Mouse (Mus musculus) kidney, embryonic 16.5 days (tissue): Measurements from ENCODE around the gene Gpr37l1. TPM values are rescaled to one million over a fixed set of nuclear protein-coding genes. Genes with fewer than 3 reads are reported as not detected.
"Not testable (repeated sequence)": the region's sequence is repeated elsewhere in the genome, so short reads cannot be mapped to it uniquely, and the experiment has no call there.

ENCODE experiments used
- ATAC-seq: fragments of 200-750 bp; cut with Nextera tagmentation; 2 replicates; pipeline ENCODE4 v1.8.0; 2017; ENCODE audit warnings: moderate TSS enrichment; ENCODE audit not compliant: low FRiP score, low TSS enrichment
- H3K27ac ChIP-seq: fragments of 300-500 bp; sonication (generic); 2 replicates; pipeline ENCODE4 v1.5.1; 2014; ENCODE audit warnings: low read length
- H3K27me3 ChIP-seq: fragments of 300-500 bp; sonication (generic); 2 replicates; pipeline ENCODE4 v1.6.1; 2014; ENCODE audit warnings: low read length, control low read depth, mixed read lengths; ENCODE audit not compliant: insufficient read depth
- H3K36me3 ChIP-seq: fragments of 300-500 bp; sonication (generic); 2 replicates; pipeline ENCODE4 v1.6.1; 2014; ENCODE audit warnings: low read length, control low read depth, mixed read lengths; ENCODE audit not compliant: insufficient read depth
- H3K4me1 ChIP-seq: fragments of 300-500 bp; sonication (generic); 2 replicates; pipeline ENCODE4 v1.6.1; 2014; ENCODE audit warnings: low read length, control low read depth, mixed read lengths; ENCODE audit not compliant: insufficient read depth
- H3K4me2 ChIP-seq: fragments of 300-500 bp; sonication (generic); replicated peaks from 2 replicates; pipeline ENCODE4 v1.6.1; 2014; ENCODE audit warnings: low read depth, low read length
- H3K4me3 ChIP-seq: fragments of 300-500 bp; sonication (generic); 2 replicates; pipeline ENCODE4 v1.5.1; 2014; ENCODE audit warnings: mild to moderate bottlenecking, low read length
- H3K9ac ChIP-seq: fragments of 300-500 bp; sonication (generic); replicated peaks from 2 replicates; pipeline ENCODE4 v1.6.1; 2014; ENCODE audit warnings: low read length
- H3K9me3 ChIP-seq: fragments of 300-500 bp; sonication (generic); 2 replicates; pipeline ENCODE4 v1.6.1; 2016; ENCODE audit warnings: low read length, control low read depth
- WGBS: fragments of 180-500 bp; shearing (Covaris S2); extraction: QIAGEN DNeasy Blood & Tissue Kit; methylation state at CpG from one replicate; pipeline ENCODE4 v1.1.7; 2014; 5-methylcytosine and 5-hydroxymethylcytosine counted together
- polyA plus RNA-seq: library from polyadenylated mRNA; unstranded; fragments of >200 nt; fragmentation: Nextera tagmentation; extraction: Ambion mirVana; gene quantifications from 2 replicates; pipeline ENCODE4 v1.2.1, GENCODE M21; 2015

The Gpr37l1 gene
- polyA plus RNA-seq, 1 experiment from 2014 or later: not detected

- Histone ChIP-seq H3K9ac (no peak overlapping the region), H3K9me3 (no peaks in the 10 kb centered on the region), H3K4me3 (no peak overlapping the region), H3K27me3 (0 out of 2 replicates have a peak, but pooled peaks cover 3% of the 10 kb centered on the region), H3K4me2 (no peak overlapping the region), H3K4me1 (peaks cover 40% of the 10 kb centered on the region), H3K27ac (no peak overlapping the region; the same call in 1 of the 2 replicates), H3K36me3 (no peaks in the 10 kb centered on the region)
- WGBS: 65% methylated on average over 9 of the region's 9 CpGs
- no peak for ATAC-seq
These were observed 37.8 kb downstream of the Gpr37l1 start for GRCm38 (mm10) chr1:135129543-135130183.

DNA sequence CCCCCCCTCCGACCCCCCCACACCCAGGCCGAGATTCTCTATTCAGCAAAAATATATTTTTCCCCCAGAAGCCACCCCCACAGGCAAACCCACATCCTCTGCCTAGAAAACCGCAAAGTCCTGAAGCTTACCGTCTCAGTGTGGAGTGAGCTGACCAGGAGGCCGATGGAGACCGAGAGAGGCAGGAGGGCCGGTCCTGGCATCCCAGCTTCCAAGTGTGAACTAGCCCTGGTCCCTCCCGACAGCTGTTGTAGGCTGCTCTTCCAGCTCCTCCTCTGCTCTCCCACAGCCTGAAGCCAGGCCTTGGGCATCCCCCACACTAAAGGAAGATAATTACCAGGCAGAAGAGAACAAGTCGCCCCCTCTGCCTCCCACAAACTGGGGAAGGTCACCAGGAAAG is 38.5 kb downstream of the Gpr37l1 start:
- Histone ChIP-seq H3K4me3 (no peak overlapping the region), H3K4me1 (peaks cover 40% of the 10 kb centered on the region), H3K9me3 (no peaks in the 10 kb centered on the region), H3K4me2 (no peak overlapping the region), H3K27me3 (0 out of 2 replicates have a peak, but pooled peaks cover 3% of the 10 kb centered on the region), H3K27ac (no peak overlapping the region; the same call in 1 of the 2 replicates), H3K9ac (no peak overlapping the region), H3K36me3 (no peaks in the 10 kb centered on the region)
- 32% methylated on average over 9 of the region's 9 CpGs for WGBS
- ATAC-seq: no peak

DNA sequence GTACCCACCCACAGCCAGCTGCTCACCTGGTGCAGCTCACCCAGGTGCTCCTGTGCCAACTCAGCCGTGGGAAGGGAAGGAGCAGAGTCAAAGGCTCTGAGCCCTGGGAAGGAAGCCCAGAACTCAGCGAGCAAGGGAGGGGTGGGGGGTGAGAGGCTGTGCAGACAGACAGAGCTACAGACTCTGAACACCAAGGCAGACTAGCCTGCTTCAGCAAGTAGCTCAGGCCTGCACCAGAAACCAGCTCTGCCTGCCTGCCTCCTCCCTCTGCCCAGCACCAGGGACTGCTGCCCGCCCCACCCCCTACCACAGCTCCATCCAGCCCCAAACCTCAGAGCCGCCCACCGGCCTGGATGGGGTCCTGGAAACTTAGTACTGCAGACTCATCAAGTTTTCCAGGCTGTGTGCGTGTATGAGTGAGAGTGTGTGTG is 39.5 kb downstream of the Gpr37l1 start:
- ATAC-seq: peak; percentile 9; the same call in 1 of the 2 replicates
- peaks cover 39% of the 10 kb centered on the region for H3K4me1 ChIP-seq
- no peak overlapping the region for H3K4me2 ChIP-seq
- WGBS: 49% methylated on average over 6 of the region's 6 CpGs
- no peak overlapping the region for H3K9ac ChIP-seq
- no peaks in the 10 kb centered on the region for H3K36me3 ChIP-seq
- 0 out of 2 replicates have a peak, but pooled peaks cover 3% of the 10 kb centered on the region for H3K27me3 ChIP-seq
- no peaks in the 10 kb centered on the region for H3K9me3 ChIP-seq
- no peak overlapping the region for H3K4me3 ChIP-seq
- no peak overlapping the region for H3K27ac ChIP-seq

DNA sequence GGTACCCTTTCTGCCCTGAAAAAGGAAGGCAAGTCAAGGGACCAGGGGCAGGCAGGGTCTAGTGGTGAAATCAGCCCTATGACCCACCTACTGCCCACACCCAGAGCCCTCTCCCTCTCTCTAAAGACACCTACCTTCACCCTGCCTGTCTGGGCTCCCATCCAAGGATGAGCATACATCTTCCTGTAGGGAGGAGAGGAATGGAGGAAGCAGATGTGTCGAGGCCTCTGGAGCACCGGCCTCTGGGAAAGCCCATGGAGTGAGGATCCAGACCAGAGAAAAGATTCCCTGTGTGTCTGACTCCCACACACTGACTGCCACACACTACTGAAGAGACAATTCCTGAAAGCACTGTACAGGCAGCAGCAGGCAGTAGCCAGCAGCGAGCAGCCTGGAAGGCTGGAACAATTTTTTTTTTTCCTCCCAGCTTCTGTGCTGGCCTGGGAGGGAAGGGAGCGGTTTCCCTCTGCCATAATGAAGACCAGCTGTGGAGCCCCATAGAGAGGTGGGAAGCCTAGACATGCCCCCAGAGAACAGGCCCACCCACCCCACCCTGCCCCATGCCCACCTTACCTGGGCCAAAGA is 40.9 kb downstream of the Gpr37l1 start:
- no peak overlapping the region for H3K9ac ChIP-seq
- no peaks in the 10 kb centered on the region for H3K9me3 ChIP-seq
- H3K27ac ChIP-seq: no peak overlapping the region
- peaks cover 31% of the 10 kb centered on the region for H3K4me1 ChIP-seq
- H3K4me2 ChIP-seq: no peak overlapping the region
- no peak for ATAC-seq
- 0 out of 2 replicates have a peak, but pooled peaks cover 3% of the 10 kb centered on the region for H3K27me3 ChIP-seq
- 37% methylated on average over 4 of the region's 4 CpGs for WGBS
- H3K36me3 ChIP-seq: no peaks in the 10 kb centered on the region
- H3K4me3 ChIP-seq: no peak overlapping the region

GRCm38 (mm10) chr1:135125990-135126389 is 41.5 kb downstream of the Gpr37l1 start:
- Histone ChIP-seq H3K27ac (no peak overlapping the region), H3K4me2 (no peak overlapping the region), H3K4me1 (peaks cover 25% of the 10 kb centered on the region), H3K9ac (no peak overlapping the region), H3K9me3 (no peaks in the 10 kb centered on the region), H3K36me3 (no peaks in the 10 kb centered on the region), H3K27me3 (0 out of 2 replicates have a peak, but pooled peaks cover 3% of the 10 kb centered on the region), H3K4me3 (no peak overlapping the region)
- ATAC-seq: no peak
- WGBS: 59% methylated on average over 8 of the region's 8 CpGs

DNA sequence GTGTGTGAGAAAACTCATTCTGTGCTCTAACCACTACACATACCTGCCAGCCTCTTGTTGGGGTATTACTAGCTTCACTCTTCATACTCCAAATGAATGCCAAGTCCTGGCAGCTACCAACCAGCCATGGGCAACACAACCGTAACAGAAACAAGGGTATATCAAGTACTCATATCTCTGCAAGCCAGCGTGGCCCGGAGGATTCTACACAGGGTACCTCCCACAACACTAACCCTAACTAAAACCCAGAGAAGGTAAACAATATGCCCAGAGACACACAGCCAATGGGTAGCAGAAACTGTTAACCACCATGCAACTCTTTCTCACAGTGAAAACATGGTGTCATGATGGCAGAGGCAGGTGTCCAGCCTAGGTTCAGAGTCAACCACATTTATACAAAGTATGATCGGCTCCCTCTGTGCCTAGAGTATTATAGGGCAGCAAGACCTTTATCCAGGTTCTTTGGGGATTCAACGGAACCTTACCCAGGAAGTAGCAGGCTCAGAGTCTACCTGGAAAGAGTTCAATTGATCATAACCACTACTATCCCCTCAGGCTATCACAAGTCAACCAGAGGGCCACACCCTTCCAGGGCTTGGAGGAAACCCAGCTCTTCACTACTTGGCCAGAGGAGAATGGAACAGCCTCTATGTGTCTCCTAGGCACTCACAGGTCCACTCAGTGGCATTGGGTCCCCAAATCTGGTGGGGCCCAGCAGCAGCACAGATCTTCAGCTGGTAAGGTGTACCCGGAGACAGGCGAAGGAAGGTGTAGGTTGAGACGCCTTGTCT is 42.7 kb downstream of the Gpr37l1 start:
- H3K4me3 ChIP-seq: no peak overlapping the region
- H3K9ac ChIP-seq: no peak overlapping the region
- H3K9me3 ChIP-seq: no peaks in the 10 kb centered on the region
- H3K36me3 ChIP-seq: no peaks in the 10 kb centered on the region
- H3K4me1 ChIP-seq: peaks cover 25% of the 10 kb centered on the region
- no peak overlapping the region for H3K27ac ChIP-seq
- WGBS: 92% methylated on average over 8 of the region's 8 CpGs
- H3K4me2 ChIP-seq: no peak overlapping the region
- no peak for ATAC-seq
- 0 out of 2 replicates have a peak, but pooled peaks cover 3% of the 10 kb centered on the region for H3K27me3 ChIP-seq

- WGBS: 14% methylated on average over 8 of the region's 8 CpGs
- Histone ChIP-seq H3K36me3 (no peaks in the 10 kb centered on the region), H3K9me3 (no peaks in the 10 kb centered on the region), H3K27me3 (no peaks in the 10 kb centered on the region), H3K27ac (no peak overlapping the region), H3K9ac (no peak overlapping the region), H3K4me1 (peaks cover 3% of the 10 kb centered on the region; the same call in 1 of the 2 replicates), H3K4me3 (no peak overlapping the region), H3K4me2 (no peak overlapping the region)
- no peak for ATAC-seq
These were observed 54.8 kb downstream of the Gpr37l1 start for GRCm38 (mm10) chr1:135112661-135113060.

DNA sequence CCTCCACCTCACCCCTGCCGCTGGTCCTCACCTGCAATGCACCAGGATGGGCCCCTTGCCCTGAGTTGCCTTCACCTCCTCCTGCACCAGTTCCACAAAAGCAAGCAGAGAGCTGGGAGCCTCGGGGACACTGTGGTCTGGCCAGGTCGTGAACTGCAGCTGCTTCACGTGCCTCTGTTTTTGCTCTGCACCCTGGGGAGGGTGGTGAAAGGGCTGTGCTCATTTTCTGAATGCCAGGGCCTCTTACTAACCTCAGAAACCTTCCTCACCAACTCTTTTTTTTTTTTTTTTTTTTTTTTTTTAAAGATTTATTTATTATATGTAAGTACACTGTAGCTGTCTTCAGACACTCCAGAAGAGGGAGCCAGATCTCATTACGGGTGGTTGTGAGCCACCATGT is 56.2 kb downstream of the Gpr37l1 start:
- ATAC-seq, H3K4me3 ChIP-seq, H3K27me3 ChIP-seq, H3K36me3 ChIP-seq, H3K4me2 ChIP-seq, H3K4me1 ChIP-seq, H3K27ac ChIP-seq, H3K9ac ChIP-seq, H3K9me3 ChIP-seq: not testable (repeated sequence)
- WGBS: 65% methylated on average over 4 of the region's 5 CpGs
